Mouse (Mus musculus): Measurements from ENCODE around the gene Zbtb16.

The Zbtb16 gene

GRCm38 (mm10) chr9:48835631-48836565, at the start of gene Zbtb16:
Gene Zbtb16, minus strand, starts transcription at chr9:48836222.
- peak; percentile 48 for ATAC-seq (ENCODE audit: low TSS enrichment)

- ATAC-seq (ENCODE audit: low TSS enrichment) = peak; percentile 88
Measured at GRCm38 (mm10) chr9:48872896-48873295, 36.9 kb upstream of the Zbtb16 start.

- ATAC-seq (ENCODE audit: low TSS enrichment) = no peak
Measured at GRCm38 (mm10) chr9:48866523-48867121, 30.6 kb upstream of the Zbtb16 start.

GRCm38 (mm10) chr9:48865235-48865634, 29.2 kb upstream of the Zbtb16 start:
- no peak for ATAC-seq (ENCODE audit: low TSS enrichment)

GRCm38 (mm10) chr9:48861481-48861880, 25.5 kb upstream of the Zbtb16 start:
- no peak for ATAC-seq (ENCODE audit: low TSS enrichment)

- peak; percentile 50; the same call in 1 of the 2 replicates for ATAC-seq (ENCODE audit: low TSS enrichment)
Measured at GRCm38 (mm10) chr9:48860526-48860845, 24.5 kb upstream of the Zbtb16 start.

GRCm38 (mm10) chr9:48859828-48860525, 24.0 kb upstream of the Zbtb16 start:
- no peak for ATAC-seq (ENCODE audit: low TSS enrichment)

GRCm38 (mm10) chr9:48857944-48858343, 21.9 kb upstream of the Zbtb16 start:
- ATAC-seq (ENCODE audit: low TSS enrichment) = no peak

- no peak for ATAC-seq (ENCODE audit: low TSS enrichment)
Measured at GRCm38 (mm10) chr9:48856240-48856639, 20.2 kb upstream of the Zbtb16 start.

GRCm38 (mm10) chr9:48849531-48849930, 13.5 kb upstream of the Zbtb16 start:
- no peak for ATAC-seq (ENCODE audit: low TSS enrichment)

GRCm38 (mm10) chr9:48839568-48839967, 3.5 kb upstream of the Zbtb16 start:
- ATAC-seq (ENCODE audit: low TSS enrichment) = no peak

- ATAC-seq (ENCODE audit: low TSS enrichment) = no peak
Measured at GRCm38 (mm10) chr9:48838346-48838745, 2.3 kb upstream of the Zbtb16 start.

GRCm38 (mm10) chr9:48837181-48837580, 1.2 kb upstream of the Zbtb16 start:
- no peak; the same call in 1 of the 2 replicates for ATAC-seq (ENCODE audit: low TSS enrichment)

GRCm38 (mm10) chr9:48836566-48836930, 526 bp upstream of the Zbtb16 start:
- ATAC-seq (ENCODE audit: low TSS enrichment) = no peak

GRCm38 (mm10) chr9:48834541-48835411, 1.2 kb downstream of the Zbtb16 start:
- peak; percentile 11; the same call in 1 of the 2 replicates for ATAC-seq (ENCODE audit: low TSS enrichment)

GRCm38 (mm10) chr9:48834006-48834405, 2.0 kb downstream of the Zbtb16 start:
- no peak for ATAC-seq (ENCODE audit: low TSS enrichment)

- no peak for ATAC-seq (ENCODE audit: low TSS enrichment)
Measured at GRCm38 (mm10) chr9:48833493-48833892, 2.5 kb downstream of the Zbtb16 start.

- no peak for ATAC-seq (ENCODE audit: low TSS enrichment)
Measured at GRCm38 (mm10) chr9:48832473-48833100, 3.4 kb downstream of the Zbtb16 start.

- no peak for ATAC-seq (ENCODE audit: low TSS enrichment)
Measured at GRCm38 (mm10) chr9:48831560-48832460, 4.2 kb downstream of the Zbtb16 start.

- ATAC-seq (ENCODE audit: low TSS enrichment) = no peak
Measured at GRCm38 (mm10) chr9:48828839-48829238, 7.2 kb downstream of the Zbtb16 start.
